Mouse (Mus musculus): ENCODE results near the gene Afp.

Gene Afp

DNA sequence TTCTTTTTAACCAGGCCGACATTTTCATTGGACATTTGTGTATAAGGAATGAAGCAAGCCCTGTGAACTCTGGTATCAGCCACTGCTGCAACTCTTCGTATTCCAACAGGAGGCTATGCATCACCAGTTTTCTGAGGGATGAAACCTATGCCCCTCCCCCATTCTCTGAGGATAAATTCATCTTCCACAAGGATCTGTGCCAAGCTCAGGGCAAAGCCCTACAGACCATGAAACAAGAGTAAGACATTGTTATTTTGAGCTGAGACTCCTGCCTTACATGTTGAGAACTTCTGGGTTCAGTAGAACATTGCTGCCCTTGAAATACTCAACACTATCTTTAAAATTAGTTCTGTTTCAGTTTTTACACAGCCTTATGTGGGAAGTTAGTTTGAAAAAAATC lies 16.0 kb downstream of the Afp start:
- CTCF ChIA-PET = no interaction called here

DNA sequence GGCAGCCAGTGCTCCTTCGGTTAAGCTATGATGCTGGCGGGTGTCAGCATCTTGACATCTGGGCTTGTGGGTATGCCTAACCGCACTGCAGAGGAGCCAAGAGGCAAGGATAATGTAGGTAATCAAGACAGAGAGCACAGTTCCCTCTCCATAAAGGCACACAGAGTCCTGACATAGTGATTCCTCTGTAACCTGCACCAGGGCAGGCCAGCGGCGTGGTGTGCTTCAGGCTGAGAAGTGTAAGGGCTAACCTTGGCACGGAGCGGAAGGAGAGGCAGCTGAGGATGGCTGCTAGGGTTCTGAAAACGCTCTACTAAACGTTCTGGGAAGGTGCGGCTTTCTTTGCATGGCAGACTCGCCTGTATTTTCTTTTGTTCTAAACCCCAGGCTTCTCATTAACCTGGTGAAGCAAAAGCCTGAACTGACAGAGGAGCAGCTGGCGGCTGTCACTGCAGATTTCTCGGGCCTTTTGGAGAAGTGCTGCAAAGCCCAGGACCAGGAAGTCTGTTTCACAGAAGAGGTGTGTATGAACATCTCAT lies 16.9 kb downstream of the Afp start:
- CTCF ChIA-PET = no interaction called here

DNA sequence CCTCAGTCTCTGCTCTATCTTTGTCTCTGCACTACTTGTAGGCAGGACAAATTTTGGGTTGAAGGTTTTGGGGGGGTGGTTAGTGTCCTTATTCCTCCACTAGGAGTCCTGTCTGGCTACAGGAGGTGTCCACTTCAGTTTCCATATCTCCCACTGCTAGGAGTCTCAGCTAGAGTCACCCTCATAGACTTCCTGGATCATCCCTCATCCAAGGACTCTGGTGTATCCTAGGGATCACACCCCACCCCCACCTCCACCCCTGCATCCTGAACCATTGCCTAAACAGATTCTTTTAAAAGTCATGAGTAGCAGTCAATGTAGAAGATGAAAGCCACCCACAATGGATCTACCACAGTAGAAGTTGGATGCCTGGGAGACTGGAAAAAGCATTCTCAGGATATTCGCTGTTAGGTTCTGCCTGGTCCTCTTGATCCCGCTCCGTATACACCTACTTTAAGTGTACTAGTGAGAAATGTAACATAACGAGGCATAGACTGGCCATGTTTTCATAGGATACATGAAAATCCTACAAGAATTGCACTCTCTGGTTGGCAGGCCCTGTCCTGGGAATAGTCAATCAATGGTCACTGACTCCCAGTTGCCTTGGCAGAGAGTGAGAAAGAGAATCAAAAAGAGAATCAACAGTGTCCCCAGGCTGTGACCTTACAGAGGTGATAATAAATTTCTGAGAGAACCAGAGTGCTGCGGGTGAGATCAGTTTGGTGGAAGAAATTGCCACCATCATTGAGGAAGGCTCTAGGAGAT lies 19.5 kb downstream of the Afp start:
- CTCF ChIA-PET = no interaction called here

DNA sequence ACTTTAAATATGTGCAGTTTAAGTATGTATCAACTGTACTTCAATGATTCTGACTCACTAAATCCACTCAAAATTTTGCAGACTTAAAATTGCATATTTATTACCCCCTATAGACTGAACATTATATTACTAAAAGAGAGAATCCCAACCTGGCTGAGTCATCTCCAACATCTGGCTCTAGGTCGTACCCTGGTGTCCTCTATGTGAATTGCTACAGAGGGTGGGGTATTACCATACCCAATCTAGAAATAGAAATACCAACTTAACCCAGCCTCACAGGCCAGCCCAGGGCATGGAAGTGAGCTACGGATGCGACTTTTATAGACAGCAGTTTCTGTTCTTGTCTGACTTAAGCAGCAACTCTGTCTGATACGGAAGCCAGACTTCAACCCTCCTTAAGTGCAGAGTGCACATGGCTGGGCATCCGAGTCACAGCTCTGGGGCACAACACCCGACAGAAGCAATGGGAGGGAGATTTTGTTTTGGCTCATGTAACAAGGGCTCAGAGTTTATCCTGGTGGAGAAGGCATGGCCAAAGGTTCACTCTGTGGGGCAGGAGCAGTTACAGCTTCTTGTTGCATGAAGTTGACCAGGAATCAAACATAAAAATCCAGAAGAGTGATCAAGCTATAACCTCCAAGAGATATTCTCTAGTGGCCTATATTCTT lies 21.9 kb downstream of the Afp start:
- CTCF ChIA-PET = no interaction called here

DNA sequence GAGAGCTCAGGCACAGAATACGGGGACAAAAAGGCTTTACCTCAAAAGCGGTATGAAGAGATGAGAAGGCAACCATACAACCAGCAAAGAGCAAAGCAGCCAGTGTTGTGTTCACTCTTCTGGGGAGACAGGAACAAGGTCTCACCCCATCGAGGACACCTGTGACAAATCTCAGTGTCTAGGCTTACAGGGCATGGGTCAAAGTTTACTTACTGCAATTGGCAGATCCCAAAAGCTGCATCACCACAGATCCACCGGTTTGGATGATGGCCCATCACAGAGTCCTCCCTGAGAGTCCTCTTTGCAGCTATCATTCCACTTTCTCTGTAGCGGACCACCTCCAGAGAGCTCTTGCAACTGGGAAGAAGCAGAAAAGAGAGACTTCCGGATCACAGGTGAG lies 25.0 kb downstream of the Afp start:
- CTCF ChIA-PET = no interaction called here

DNA sequence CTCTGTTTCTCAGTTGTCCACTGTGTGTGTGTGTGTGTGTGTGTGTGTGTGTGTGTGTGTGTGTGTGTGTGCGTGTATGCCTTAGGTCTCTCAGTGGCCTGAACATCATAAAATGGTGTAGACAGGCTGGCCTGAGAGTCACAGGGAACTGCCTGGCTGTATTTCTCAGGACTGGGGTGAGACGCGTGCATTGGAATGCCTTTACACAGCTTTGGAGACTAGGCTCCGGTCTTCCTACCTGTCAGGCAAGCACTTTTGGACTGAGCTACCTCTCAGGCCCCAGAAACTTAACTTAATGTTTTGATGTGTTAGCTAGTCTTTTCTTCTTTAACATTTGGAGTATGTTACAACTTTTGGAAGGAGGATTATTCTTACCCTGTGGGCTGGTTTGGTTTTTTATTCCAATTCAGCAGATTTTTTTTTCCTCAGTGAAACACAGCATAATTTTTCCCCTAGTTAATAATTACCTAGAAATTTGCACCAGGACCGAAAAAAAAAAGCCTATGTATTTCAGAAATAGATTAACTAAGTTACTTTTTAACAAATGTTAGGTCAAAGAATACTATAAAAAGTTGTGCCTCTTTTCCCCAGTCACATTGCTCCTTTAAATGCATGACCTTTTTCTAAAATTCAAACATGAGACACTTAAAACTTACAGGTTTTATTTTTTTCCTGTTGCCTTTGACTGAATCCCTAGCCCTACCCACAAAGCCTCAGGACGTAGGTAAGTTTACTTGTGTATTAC lies 28.0 kb downstream of the Afp start, which contains the start of gene Afm:
TSS of gene Afm (plus strand) at position 577 of the 745 bp plus-strand sequence.
- CTCF ChIA-PET = no interaction called here

DNA sequence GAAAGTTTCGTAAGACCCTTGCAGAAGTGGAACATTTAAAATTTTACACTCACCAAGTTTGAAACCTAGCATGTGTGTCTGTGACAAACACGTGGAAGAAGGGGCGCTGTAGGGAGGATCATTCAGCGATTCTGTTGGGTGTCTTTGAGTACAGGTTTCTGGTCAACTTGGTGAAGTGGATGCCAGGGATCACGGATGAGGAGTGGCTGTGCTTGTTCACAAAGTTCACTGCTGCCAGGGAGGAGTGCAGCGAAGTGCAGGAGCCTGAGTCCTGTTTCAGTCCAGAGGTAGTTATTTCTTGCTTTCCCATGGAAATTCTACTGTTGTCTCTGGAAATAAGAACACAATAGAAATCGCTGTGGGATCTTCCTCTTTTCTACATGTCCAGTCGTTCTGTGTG lies 60.7 kb downstream of the Afp start:
- CTCF ChIA-PET = no interaction called here

DNA sequence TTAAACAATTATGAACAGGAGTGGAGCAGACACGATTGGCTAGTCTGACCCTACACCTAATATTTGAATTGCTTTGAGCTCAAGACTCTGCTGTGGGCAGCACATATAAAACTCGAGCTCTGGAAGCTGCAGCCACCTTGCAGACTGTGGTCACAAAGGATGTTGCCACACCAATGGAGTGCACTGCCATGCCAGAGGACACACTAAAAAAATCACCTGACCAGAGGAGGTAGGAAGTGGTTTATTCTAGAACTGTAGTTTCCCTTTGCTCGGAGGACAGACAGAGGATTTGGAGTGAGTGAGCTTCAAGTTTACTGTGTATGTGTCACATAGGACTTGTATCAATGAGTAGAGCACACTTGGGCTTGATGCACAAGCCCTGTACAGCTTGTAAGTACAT lies 65.5 kb downstream of the Afp start:
- CTCF ChIA-PET = no interaction called here

Data from spleen, embryonic (tissue).